Mouse (Mus musculus) limb, embryonic 15.5 days (tissue): ENCODE results near the gene Nat8f5. TPM values are rescaled to one million over a fixed set of nuclear protein-coding genes. Genes with fewer than 3 reads are reported as not detected.
"Not testable (repeated sequence)": the region's sequence is repeated elsewhere in the genome, so short reads cannot be mapped to it uniquely, and the experiment has no call there.

Experiments
- ATAC-seq: fragments of 200-750 bp; cut with Nextera tagmentation; 2 replicates; pipeline ENCODE4 v1.8.0; 2017; ENCODE audit warnings: low read depth, moderate TSS enrichment; ENCODE audit not compliant: insufficient number of reproducible peaks, low FRiP score, low TSS enrichment
- H3K27ac ChIP-seq: fragments of 300-500 bp; sonication (generic); 2 replicates; pipeline ENCODE4 v1.5.1; 2015; ENCODE audit warnings: moderate library complexity, mild to moderate bottlenecking, inconsistent platforms
- H3K27me3 ChIP-seq: fragments of 300-500 bp; sonication (generic); 2 replicates; pipeline ENCODE4 v1.6.1; 2015; ENCODE audit warnings: inconsistent platforms
- H3K36me3 ChIP-seq: fragments of 300-500 bp; sonication (generic); 2 replicates; pipeline ENCODE4 v1.6.1; 2015; ENCODE audit warnings: inconsistent platforms
- H3K4me1 ChIP-seq: fragments of 300-500 bp; sonication (generic); 2 replicates; pipeline ENCODE4 v1.6.1; 2015; ENCODE audit warnings: inconsistent platforms
- H3K4me2 ChIP-seq: fragments of 300-500 bp; sonication (generic); 2 replicates; pipeline ENCODE4 v1.6.1; 2015; ENCODE audit warnings: mild to moderate bottlenecking, inconsistent platforms
- H3K4me3 ChIP-seq: fragments of 300-500 bp; sonication (generic); 2 replicates; pipeline ENCODE4 v1.5.1; 2015; ENCODE audit warnings: mild to moderate bottlenecking, inconsistent platforms
- H3K9ac ChIP-seq: fragments of 300-500 bp; sonication (generic); 2 replicates; pipeline ENCODE4 v1.6.1; 2015; ENCODE audit warnings: inconsistent platforms
- H3K9me3 ChIP-seq: fragments of 300-500 bp; sonication (generic); 2 replicates; pipeline ENCODE4 v1.6.1; 2016; ENCODE audit warnings: inconsistent platforms
- WGBS: fragments of 180-500 bp; shearing (Covaris S2); methylation state at CpG from one replicate; pipeline ENCODE4 v1.1.7; 2015; 5-methylcytosine and 5-hydroxymethylcytosine counted together
- polyA plus RNA-seq: library from polyadenylated mRNA; unstranded; fragments of >200 nt; fragmentation: Nextera tagmentation; extraction: Ambion mirVana; gene quantifications from 2 replicates; pipeline ENCODE4 v1.2.1, GENCODE M21; 2015

The Nat8f5 gene
- polyA plus RNA-seq, 1 experiment from 2014 or later, result not detected

GRCm38 (mm10) chr6:85831796-85832321 is 11.1 kb upstream of the Nat8f5 start, which contains the start of gene Nat8:
TSS of gene Nat8 (minus strand) at chr6:85832082.
- no peak within 1 kb of the TSS for H3K4me2 ChIP-seq
- H3K9me3 ChIP-seq, result no peaks in the 10 kb centered on the region
- no peak within 1 kb of the TSS for H3K27ac ChIP-seq
- no peaks in the 10 kb centered on the region for H3K4me1 ChIP-seq
- no peak within 1 kb of the TSS for H3K9ac ChIP-seq
- WGBS, result 79% methylated on average over 7 of the region's 7 CpGs
- ATAC-seq, result no peak
- H3K27me3 ChIP-seq, result no peaks in the 10 kb centered on the region
- no peak within 1 kb of the TSS for H3K4me3 ChIP-seq
- no peaks in the 10 kb centered on the region for H3K36me3 ChIP-seq

- Histone ChIP-seq H3K4me1 (no peaks in the 10 kb centered on the region), H3K27ac (no peak overlapping the region), H3K27me3 (no peaks in the 10 kb centered on the region), H3K4me3 (no peak overlapping the region), H3K36me3 (no peaks in the 10 kb centered on the region), H3K4me2 (no peak overlapping the region), H3K9me3 (no peaks in the 10 kb centered on the region), H3K9ac (no peak overlapping the region)
- ATAC-seq, result no peak
- WGBS, result 32% methylated on average over 1 of the region's 1 CpGs
Observed at GRCm38 (mm10) chr6:85829462-85829861, 8.7 kb upstream of the Nat8f5 start.

GRCm38 (mm10) chr6:85825886-85826285 is 5.1 kb upstream of the Nat8f5 start:
- ATAC-seq, result no peak
- no peak overlapping the region for H3K4me2 ChIP-seq
- WGBS, result 93% methylated on average over 2 of the region's 2 CpGs

GRCm38 (mm10) chr6:85823382-85824090 is 2.8 kb upstream of the Nat8f5 start:
- Histone ChIP-seq H3K9ac (no peak overlapping the region), H3K4me3 (no peak overlapping the region), H3K9me3 (no peaks in the 10 kb centered on the region), H3K36me3 (no peaks in the 10 kb centered on the region), H3K4me2 (no peak overlapping the region), H3K27ac (no peak overlapping the region), H3K27me3 (no peaks in the 10 kb centered on the region), H3K4me1 (no peaks in the 10 kb centered on the region)
- ATAC-seq, result no peak
- 100% methylated on average over 1 of the region's 1 CpGs for WGBS

More at GRCm38 (mm10) chr6:85825886-85826285, 5.1 kb upstream of the Nat8f5 start:
- Histone ChIP-seq H3K9me3 (no peaks in the 10 kb centered on the region), H3K4me1 (no peaks in the 10 kb centered on the region), H3K4me3 (no peak overlapping the region), H3K36me3 (no peaks in the 10 kb centered on the region), H3K9ac (no peak overlapping the region), H3K27ac (no peak overlapping the region), H3K27me3 (no peaks in the 10 kb centered on the region)

- H3K27ac ChIP-seq, result no peak overlapping the region
- 86% methylated on average over 4 of the region's 4 CpGs for WGBS
- H3K27me3 ChIP-seq, result no peaks in the 10 kb centered on the region
- no peaks in the 10 kb centered on the region for H3K9me3 ChIP-seq
- H3K4me1 ChIP-seq, result no peaks in the 10 kb centered on the region
- no peaks in the 10 kb centered on the region for H3K36me3 ChIP-seq
- H3K9ac ChIP-seq, result no peak overlapping the region
- H3K4me2 ChIP-seq, result no peak overlapping the region
- ATAC-seq, result no peak
- no peak overlapping the region for H3K4me3 ChIP-seq
Observed at GRCm38 (mm10) chr6:85822286-85822685, 1.5 kb upstream of the Nat8f5 start.

GRCm38 (mm10) chr6:85818338-85818737 is 2.4 kb downstream of the Nat8f5 start:
- Histone ChIP-seq H3K4me3 (no peak overlapping the region), H3K27me3 (no peaks in the 10 kb centered on the region), H3K27ac (no peak overlapping the region), H3K4me2 (no peak overlapping the region), H3K9ac (no peak overlapping the region), H3K36me3 (no peaks in the 10 kb centered on the region), H3K9me3 (no peaks in the 10 kb centered on the region), H3K4me1 (no peaks in the 10 kb centered on the region)
- 39% methylated on average over 1 of the region's 1 CpGs for WGBS
- no peak for ATAC-seq

GRCm38 (mm10) chr6:85813339-85813738 is 7.4 kb downstream of the Nat8f5 start:
- ATAC-seq, result no peak
- no peak overlapping the region for H3K4me2 ChIP-seq
- no peaks in the 10 kb centered on the region for H3K9me3 ChIP-seq
- H3K9ac ChIP-seq, result no peak overlapping the region
- 84% methylated on average over 2 of the region's 2 CpGs for WGBS
- H3K27me3 ChIP-seq, result no peaks in the 10 kb centered on the region
- no peaks in the 10 kb centered on the region for H3K4me1 ChIP-seq
- H3K4me3 ChIP-seq, result no peak overlapping the region
- H3K27ac ChIP-seq, result no peak overlapping the region
- no peaks in the 10 kb centered on the region for H3K36me3 ChIP-seq

- H3K4me2 ChIP-seq, H3K27ac ChIP-seq, H3K9ac ChIP-seq, H3K9me3 ChIP-seq, H3K4me3 ChIP-seq, ATAC-seq, H3K27me3 ChIP-seq, H3K4me1 ChIP-seq, H3K36me3 ChIP-seq: not testable (repeated sequence)
- WGBS, result 45% methylated on average over 3 of the region's 3 CpGs
Observed at GRCm38 (mm10) chr6:85810942-85811537, 9.7 kb downstream of the Nat8f5 start.

- H3K4me1 ChIP-seq, H3K4me3 ChIP-seq, H3K27ac ChIP-seq, H3K27me3 ChIP-seq, H3K9me3 ChIP-seq, H3K36me3 ChIP-seq, H3K4me2 ChIP-seq, H3K9ac ChIP-seq, ATAC-seq: not testable (repeated sequence)
- WGBS, result 79% methylated on average over 3 of the region's 3 CpGs
Observed at GRCm38 (mm10) chr6:85810514-85810913, 10.3 kb downstream of the Nat8f5 start.

GRCm38 (mm10) chr6:85809784-85810183 is 11.0 kb downstream of the Nat8f5 start:
- H3K9ac ChIP-seq, H3K4me1 ChIP-seq, H3K4me2 ChIP-seq, H3K36me3 ChIP-seq, H3K27me3 ChIP-seq, H3K9me3 ChIP-seq, ATAC-seq, H3K4me3 ChIP-seq, H3K27ac ChIP-seq: not testable (repeated sequence)
- WGBS, result 61% methylated on average over 3 of the region's 3 CpGs

- not testable (repeated sequence) for H3K27me3 ChIP-seq, H3K27ac ChIP-seq, H3K9me3 ChIP-seq, H3K36me3 ChIP-seq, H3K4me3 ChIP-seq, H3K4me1 ChIP-seq, H3K9ac ChIP-seq, H3K4me2 ChIP-seq, ATAC-seq
- WGBS, result 59% methylated on average over 5 of the region's 5 CpGs
Observed at GRCm38 (mm10) chr6:85803180-85803579, 17.6 kb downstream of the Nat8f5 start.
